Mouse (Mus musculus): ENCODE results near the gene Meis2. TPM values are rescaled to one million over a fixed set of nuclear protein-coding genes. Genes with fewer than 3 reads are reported as not detected.

Gene Meis2
- total RNA-seq, 2 experiments from 2014 or later: 94.3 to 130 TPM

DNA sequence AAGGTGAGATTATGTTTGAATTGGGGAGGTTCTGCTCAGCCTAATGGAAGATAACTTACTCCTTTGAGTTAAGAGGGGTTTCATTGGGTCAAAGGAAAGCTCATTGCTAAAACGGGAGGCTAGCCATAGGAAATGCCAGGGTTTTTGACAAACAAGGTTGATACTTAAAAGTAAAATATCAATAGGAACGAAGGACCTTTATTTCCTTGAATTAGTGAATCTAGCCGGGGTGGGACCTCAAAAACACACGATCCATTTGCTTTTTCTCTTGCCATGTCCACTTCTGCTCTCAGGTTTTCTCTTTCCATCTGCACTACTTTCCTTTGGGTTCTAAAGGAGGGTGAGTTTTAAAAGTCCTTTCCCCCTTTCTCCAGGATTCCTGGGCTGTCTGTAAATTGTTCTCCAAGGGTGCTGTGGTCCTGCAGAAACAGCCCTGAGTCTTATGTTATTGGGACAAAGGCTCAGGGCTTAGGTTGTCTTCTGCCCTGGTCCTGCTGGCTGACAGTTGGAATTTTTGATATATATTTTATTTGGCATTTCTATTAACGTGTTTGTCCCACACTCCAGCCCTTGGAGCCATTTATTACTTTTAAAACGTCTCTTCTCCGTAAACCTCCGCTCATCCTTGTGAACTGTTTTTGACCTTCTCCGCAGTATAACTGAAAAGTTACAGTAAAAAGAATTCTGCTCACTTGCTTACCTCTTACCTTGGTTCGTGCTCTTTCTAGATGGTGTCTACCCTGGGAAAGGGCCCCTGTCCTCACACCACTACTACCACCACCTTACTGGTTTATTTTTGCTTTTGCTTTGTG is 5.2 kb upstream of the Meis2 start:
- DNase-seq (ENCODE audit: low spot score in 2 of 2): no peak
- intact Hi-C loops (cut with DNase I): loop anchor here (2.0 to 10.0 kb wide), 4 partner anchors 558 to 1449 kb away; no protein-coding TSS in a partner anchor

DNA sequence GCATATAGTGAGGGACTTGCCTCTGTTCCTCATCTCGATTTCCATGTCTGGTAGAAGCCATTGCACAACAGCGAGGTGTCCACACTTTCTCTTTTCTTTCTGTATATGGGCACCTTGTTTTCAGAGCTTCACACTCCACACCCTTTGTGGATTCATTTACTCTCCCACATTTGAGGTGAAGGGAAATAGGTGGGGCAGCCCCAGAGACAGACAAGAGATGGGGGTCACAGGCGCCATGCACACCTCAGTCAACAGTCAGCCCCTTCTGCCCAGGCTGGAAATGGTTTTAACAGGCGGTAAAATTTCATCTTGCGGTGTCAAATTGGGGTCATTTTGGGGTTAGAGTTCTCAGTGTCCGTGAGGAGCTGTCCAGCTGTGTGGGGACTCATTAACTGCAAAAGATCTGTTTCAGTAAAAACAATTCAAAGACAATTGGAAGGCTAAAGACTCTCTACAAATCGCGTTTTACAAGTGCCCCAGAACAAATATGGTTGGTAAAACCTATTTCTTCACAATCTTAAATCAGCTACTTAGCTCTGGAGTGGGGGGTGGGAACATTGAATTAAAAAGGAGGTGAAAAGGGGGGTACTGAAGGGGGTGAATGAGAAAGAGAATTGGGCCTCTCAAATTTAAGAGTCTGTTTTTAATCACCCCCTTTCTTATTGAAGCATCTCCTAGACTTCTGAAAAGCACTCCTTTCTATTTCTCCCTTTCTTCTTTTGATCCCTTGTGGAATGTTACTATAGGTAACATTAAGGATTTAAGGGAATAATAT is 4.0 kb upstream of the Meis2 start:
- no peak for DNase-seq (ENCODE audit: low spot score in 2 of 2)
- intact Hi-C loops (cut with DNase I): loop anchor here (2.0 to 10.0 kb wide), 5 partner anchors 485 to 1447 kb away; partner anchors contain the start of gene BC052040

DNA sequence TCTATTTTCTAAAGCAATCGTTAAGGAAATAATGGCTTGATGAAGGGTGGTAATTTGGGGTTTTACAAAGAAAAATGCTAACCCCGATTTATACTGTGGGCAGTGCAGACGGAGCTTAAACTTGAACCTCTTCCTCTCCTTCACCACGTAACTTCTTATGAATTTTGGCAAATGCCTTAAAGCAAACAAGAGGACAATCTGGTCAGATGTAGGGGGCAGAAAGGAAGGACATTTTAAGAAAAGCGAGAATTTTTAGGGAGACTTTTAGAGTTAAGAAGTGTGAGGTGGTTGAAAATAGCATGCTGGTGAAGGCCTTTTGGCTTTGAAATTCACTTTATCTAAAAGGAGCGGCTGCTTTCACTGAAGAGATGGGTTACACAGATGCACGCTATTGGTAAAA is 3.3 kb upstream of the Meis2 start:
- intact Hi-C loops (cut with DNase I): loop anchor here (10.0 kb wide), 1 partner anchor 484 kb away; the partner anchor contains the start of gene BC052040
- no peak for DNase-seq (ENCODE audit: low spot score in 2 of 2)

DNA sequence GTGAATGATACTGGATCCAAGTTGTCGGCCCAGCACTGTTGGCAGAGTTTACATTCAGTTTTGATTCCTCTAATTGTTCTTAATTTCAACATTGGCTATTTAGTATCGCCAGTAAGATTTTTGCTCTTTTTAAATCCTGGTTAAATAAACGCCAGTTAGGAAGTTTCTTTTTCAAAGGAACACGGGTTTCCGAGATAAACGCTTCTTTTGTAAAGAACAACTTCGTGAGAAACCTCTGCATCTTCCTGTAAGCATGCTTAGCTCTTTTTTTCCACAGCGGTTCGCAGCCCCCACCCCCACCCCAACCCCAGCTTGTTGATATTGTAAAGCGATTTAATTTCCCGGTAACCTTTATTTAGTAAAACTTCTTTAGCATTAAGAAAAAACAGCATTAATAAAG is 2.8 kb upstream of the Meis2 start:
- intact Hi-C loops (cut with DNase I): loop anchor here (10.0 kb wide), 1 partner anchor 484 kb away; the partner anchor contains the start of gene BC052040
- DNase-seq (ENCODE audit: low spot score in 2 of 2): no peak

DNA sequence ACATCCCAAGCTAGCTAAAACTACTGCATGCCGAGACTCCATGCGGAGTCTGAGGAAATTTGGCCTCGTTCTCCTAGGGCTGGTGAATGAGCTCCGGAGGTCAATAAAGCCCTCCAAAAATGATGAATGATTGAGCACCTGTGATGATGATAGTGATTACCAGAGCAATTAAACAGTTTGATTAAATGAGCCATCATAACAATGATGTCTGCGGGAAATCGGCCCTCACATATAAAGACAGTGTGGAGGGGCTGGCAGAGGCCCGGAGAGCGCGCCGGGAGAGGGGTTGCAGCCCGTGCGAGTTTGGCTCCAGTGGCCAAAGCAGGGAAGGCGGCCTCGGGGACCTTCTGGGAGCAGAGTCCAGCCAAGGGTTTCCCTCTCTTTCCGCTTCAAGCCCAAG is 2.1 kb upstream of the Meis2 start:
- intact Hi-C loops (cut with DNase I): loop anchor here (10.0 kb wide), 1 partner anchor 483 kb away; the partner anchor contains the start of gene BC052040
- DNase-seq (ENCODE audit: low spot score in 2 of 2): no peak

- DNase-seq (ENCODE audit: low spot score in 2 of 2): peak; percentile 78 to 80
- intact Hi-C loops (cut with DNase I): loop anchor here (10.0 kb wide), 1 partner anchor 482 kb away; the partner anchor contains the start of gene BC052040
Observed at GRCm38 (mm10) chr2:116067065-116067497, 1.4 kb upstream of the Meis2 start.

- DNase-seq (ENCODE audit: low spot score in 2 of 2): peak in 1 of 2 experiments; percentile 58
- intact Hi-C loops (cut with DNase I): loop anchor here (10.0 kb wide), 1 partner anchor 481 kb away; the partner anchor contains the start of gene BC052040
Observed at GRCm38 (mm10) chr2:116066057-116066941, 660 bp upstream of the Meis2 start.

DNA sequence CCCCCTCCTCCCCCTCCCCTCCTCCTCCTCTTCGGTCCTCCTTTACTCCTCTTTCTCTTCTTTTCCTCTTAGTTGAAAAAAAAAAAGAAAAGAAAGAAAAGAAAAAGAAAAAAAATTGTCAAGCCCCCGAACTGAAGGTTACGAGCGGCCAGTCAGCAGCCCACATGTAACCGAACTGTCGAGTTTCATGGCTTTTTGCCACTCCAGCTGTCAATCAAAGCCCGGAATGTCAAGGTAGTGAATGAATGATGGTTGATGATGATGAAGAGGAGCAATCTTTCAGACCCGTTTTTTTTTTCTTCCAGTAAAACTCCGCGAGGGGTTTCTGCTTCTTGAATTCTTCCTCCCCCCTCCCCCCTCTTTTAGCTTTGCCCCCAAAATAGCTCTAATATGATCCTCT is 582 bp downstream of the Meis2 start:
- DNase-seq (ENCODE audit: low spot score in 2 of 2): no peak
- intact Hi-C loops (cut with DNase I): loop anchor here (10.0 kb wide), 1 partner anchor 480 kb away; the partner anchor contains the start of gene BC052040

DNA sequence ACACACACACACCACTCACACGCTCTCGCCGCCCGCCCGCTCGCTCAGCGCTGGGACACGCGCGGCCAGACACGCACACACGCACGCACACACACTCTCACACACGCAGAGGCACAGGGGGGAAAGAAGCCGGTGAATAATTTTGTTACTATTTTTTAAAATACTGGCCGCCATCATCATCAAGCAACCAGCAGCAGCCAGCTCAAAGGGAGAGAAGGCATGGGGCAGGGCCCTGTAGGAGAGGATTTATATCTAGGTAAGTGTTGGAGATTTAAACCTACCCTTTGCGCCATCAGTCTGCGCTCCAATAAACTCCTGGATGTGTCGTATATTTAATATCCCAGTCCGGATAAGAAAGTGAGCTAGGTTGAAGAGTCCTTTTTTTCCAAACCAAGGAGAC is 1.1 kb downstream of the Meis2 start:
- DNase-seq (ENCODE audit: low spot score in 2 of 2): peak in 1 of 2 experiments; percentile 47
- intact Hi-C loops (cut with DNase I): loop anchor here (5.0 to 10.0 kb wide), 2 partner anchors 102 to 480 kb away; partner anchors contain the start of gene BC052040

GRCm38 (mm10) chr2:116063819-116064293 is 1.8 kb downstream of the Meis2 start:
- intact Hi-C loops (cut with DNase I): loop anchor here (2.0 to 10.0 kb wide), 3 partner anchors 102 to 479 kb away; partner anchors contain the start of gene BC052040
- no peak for DNase-seq (ENCODE audit: low spot score in 2 of 2)

GRCm38 (mm10) chr2:116062761-116063441 is 2.7 kb downstream of the Meis2 start:
- DNase-seq (ENCODE audit: low spot score in 2 of 2): no peak
- intact Hi-C loops (cut with DNase I): loop anchor here (2.0 to 10.0 kb wide), 3 partner anchors 101 to 478 kb away; partner anchors contain the start of gene BC052040

DNA sequence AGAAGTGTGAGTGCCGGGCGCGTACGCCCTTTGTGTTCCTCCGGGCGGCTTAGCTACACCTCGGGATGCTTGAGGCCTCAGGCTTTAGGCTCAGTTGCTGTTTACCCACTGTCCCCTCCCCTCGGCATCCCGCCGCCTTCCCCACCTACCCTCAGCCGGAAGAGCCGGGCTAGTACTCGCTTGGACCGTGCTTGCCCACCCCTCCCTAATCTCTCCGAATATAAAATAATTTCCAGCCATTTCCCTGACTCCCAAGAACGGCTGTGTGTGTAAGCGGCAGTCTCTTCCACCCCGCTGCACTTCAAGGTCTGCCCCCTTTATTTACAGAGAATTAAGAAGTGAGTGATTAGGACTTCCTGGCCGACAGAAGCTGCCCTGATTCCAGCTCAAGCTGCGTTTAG is 3.4 kb downstream of the Meis2 start:
- intact Hi-C loops (cut with DNase I): loop anchor here (2.0 to 10.0 kb wide), 3 partner anchors 100 to 477 kb away; partner anchors contain the start of gene BC052040
- DNase-seq (ENCODE audit: low spot score in 2 of 2): no peak

DNA sequence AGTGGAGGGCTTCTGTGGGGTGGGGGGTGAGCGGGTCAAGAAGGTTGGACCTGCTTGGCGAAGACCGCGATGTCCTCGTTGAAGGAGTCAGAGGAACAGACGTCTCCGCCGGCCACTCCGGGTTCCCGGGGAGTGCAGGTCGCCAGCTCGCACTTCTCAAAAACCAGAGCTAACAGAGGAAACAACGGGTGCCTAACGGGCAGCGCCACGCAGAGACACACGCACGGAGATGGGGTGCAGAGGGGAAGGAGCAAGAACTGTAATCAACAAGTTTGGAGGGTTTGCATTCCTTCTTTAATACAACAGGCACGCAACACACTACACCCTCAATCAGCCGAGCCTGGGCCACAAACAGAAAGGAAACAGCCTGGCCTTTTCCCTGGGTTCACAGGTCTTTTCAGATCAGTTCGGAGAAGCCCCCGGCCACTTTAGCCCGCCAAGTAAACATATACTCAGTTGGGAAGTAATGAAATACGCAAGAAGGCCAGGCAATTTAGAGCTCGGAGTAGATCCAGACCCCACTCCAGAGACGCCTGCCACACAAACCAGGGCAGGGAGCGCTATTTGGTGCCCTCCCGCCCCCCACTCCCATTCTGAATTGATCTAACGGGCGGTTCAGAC is 4.1 kb downstream of the Meis2 start:
- DNase-seq (ENCODE audit: low spot score in 2 of 2): no peak
- intact Hi-C loops (cut with DNase I): loop anchor here (2.0 to 10.0 kb wide), 3 partner anchors 99 to 477 kb away; partner anchors contain the start of gene BC052040

- intact Hi-C loops (cut with DNase I): loop anchor here (5.0 to 10.0 kb wide), 2 partner anchors 99 to 476 kb away; partner anchors contain the start of gene BC052040
- DNase-seq (ENCODE audit: low spot score in 2 of 2): no peak
Observed at GRCm38 (mm10) chr2:116060701-116061400, 4.8 kb downstream of the Meis2 start.

GRCm38 (mm10) chr2:116060210-116060609 is 5.4 kb downstream of the Meis2 start:
- no peak for DNase-seq (ENCODE audit: low spot score in 2 of 2)

DNA sequence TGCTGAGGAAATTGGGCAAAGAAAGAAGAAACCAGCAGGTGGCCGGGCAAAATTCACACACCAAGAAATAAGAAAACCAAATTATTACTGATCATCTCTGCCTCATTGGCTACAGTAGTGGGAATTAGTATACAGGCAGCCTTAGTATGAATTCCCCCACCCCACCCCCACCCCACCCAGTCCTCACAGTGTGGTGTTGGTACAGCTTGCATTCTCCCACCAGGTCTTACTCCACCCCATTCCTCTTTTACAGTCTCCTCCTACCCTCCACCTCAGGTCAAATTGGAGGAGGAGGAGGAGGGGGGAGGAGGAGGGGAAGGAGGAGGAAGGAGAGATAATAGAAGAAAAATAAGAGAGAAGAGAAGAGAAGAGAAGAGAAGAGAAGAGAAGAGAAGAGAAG is 6.0 kb downstream of the Meis2 start:
- intact Hi-C loops (cut with DNase I): loop anchor here (5.0 to 10.0 kb wide), 2 partner anchors 97 to 475 kb away; partner anchors contain the start of gene BC052040
- DNase-seq (ENCODE audit: low spot score in 2 of 2): no peak

More at GRCm38 (mm10) chr2:116060210-116060609, 5.4 kb downstream of the Meis2 start:
- intact Hi-C loops (cut with DNase I): loop anchor here (5.0 to 10.0 kb wide), 2 partner anchors 98 to 475 kb away; partner anchors contain the start of gene BC052040

DNA sequence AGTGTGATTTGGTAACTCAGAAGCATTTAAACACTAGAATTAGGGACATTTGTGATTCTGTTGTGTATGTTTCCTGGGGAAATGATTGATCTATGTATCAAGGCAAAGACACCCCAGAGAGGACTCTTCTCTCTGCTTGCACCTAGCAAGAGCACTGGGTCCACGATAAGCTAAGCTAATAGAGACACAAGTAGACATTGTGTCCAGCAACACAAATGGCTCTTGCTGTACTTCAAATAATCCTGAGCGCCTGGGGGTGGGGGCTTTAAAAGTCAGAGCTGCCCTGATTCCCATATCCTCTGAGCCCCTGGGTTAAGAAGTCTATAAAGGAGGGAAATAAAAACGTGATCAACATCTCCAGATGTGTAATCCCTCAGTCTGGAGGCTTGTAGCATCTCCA is 6.6 kb downstream of the Meis2 start:
- intact Hi-C loops (cut with DNase I): no loop called here
- DNase-seq (ENCODE audit: low spot score in 2 of 2): no peak

All from left cerebral cortex, postnatal 25 days (tissue).